Mouse (Mus musculus): ENCODE data around the gene Vrk2.
A peak's percentile ranks its signal among the peaks of the same experiment; 100 is the strongest.

Gene Vrk2

GRCm38 (mm10) chr11:26537816-26538215 lies 56.0 kb downstream of the Vrk2 start:
- no peak for DNase-seq

GRCm38 (mm10) chr11:26533828-26534119 lies 60.0 kb downstream of the Vrk2 start:
- DNase-seq = no peak

- no peak for DNase-seq
These were observed 60.6 kb downstream of the Vrk2 start for GRCm38 (mm10) chr11:26532994-26533827.

- no peak for DNase-seq
These were observed 66.9 kb downstream of the Vrk2 start for GRCm38 (mm10) chr11:26526861-26527260.

- DNase-seq = no peak
These were observed 74.8 kb downstream of the Vrk2 start for GRCm38 (mm10) chr11:26518991-26519390.

- DNase-seq = no peak
These were observed 77.7 kb downstream of the Vrk2 start for GRCm38 (mm10) chr11:26516086-26516485.

GRCm38 (mm10) chr11:26513683-26514082 lies 80.1 kb downstream of the Vrk2 start:
- no peak for DNase-seq

- no peak for DNase-seq
These were observed 97.8 kb downstream of the Vrk2 start for GRCm38 (mm10) chr11:26495951-26496350.

GRCm38 (mm10) chr11:26489761-26490466 lies 103.9 kb downstream of the Vrk2 start:
- DNase-seq = peak; percentile 2 to 3

- DNase-seq = no peak
These were observed 112.0 kb downstream of the Vrk2 start for GRCm38 (mm10) chr11:26481691-26482242.

- DNase-seq = no peak
These were observed 116.6 kb downstream of the Vrk2 start for GRCm38 (mm10) chr11:26477037-26477739.

GRCm38 (mm10) chr11:26454081-26454480 lies 139.7 kb downstream of the Vrk2 start:
- DNase-seq = no peak

GRCm38 (mm10) chr11:26452693-26453092 lies 141.1 kb downstream of the Vrk2 start:
- no peak for DNase-seq

- no peak for DNase-seq
These were observed 142.6 kb downstream of the Vrk2 start for GRCm38 (mm10) chr11:26451228-26451627.

- no peak for DNase-seq
These were observed 143.2 kb downstream of the Vrk2 start for GRCm38 (mm10) chr11:26450636-26451035.

- no peak for DNase-seq
These were observed 144.0 kb downstream of the Vrk2 start for GRCm38 (mm10) chr11:26449789-26450188.

GRCm38 (mm10) chr11:26444374-26444773 lies 149.4 kb downstream of the Vrk2 start:
- DNase-seq = no peak

GRCm38 (mm10) chr11:26441121-26441520 lies 152.7 kb downstream of the Vrk2 start:
- no peak for DNase-seq

- DNase-seq = peak; percentile 36 to 54
These were observed 156.0 kb downstream of the Vrk2 start for GRCm38 (mm10) chr11:26437818-26438217.

- peak; percentile 16 to 21 for DNase-seq
These were observed 159.6 kb downstream of the Vrk2 start for GRCm38 (mm10) chr11:26434229-26434628.

- DNase-seq = no peak
These were observed 172.3 kb downstream of the Vrk2 start for GRCm38 (mm10) chr11:26421472-26421871.
